Mouse (Mus musculus) embryonic facial prominence, embryonic 11.5 days (tissue): ENCODE measurements around the gene Ndufaf4. TPM values are rescaled to one million over a fixed set of nuclear protein-coding genes. Genes with fewer than 3 reads are reported as not detected.

ENCODE experiments used
- ATAC-seq: fragments of 200-750 bp; cut with Nextera tagmentation; replicated peaks from 2 replicates; pipeline ENCODE4 v1.8.0; 2017; ENCODE audit warnings: low read depth; ENCODE audit not compliant: insufficient number of reproducible peaks, low FRiP score, low TSS enrichment
- DNase-seq: peaks from one replicate; pipeline ENCODE4 v3.0.0-alpha.2; 2015; ENCODE audit warnings: low spot score
- H3K27ac ChIP-seq: fragments of 300-500 bp; sonication (generic); replicated peaks from 2 replicates; pipeline ENCODE4 v1.5.1; 2014; ENCODE audit warnings: mild to moderate bottlenecking, low read depth, low read length, control low read depth
- H3K27me3 ChIP-seq: fragments of 300-500 bp; sonication (generic); 2 replicates; pipeline ENCODE4 v1.6.1; 2014; ENCODE audit warnings: mild to moderate bottlenecking, low read length, moderate library complexity, mixed read lengths; ENCODE audit not compliant: control insufficient read depth, insufficient read depth
- H3K36me3 ChIP-seq: fragments of 300-500 bp; sonication (generic); replicated peaks from 2 replicates; pipeline ENCODE4 v1.6.1; 2014; ENCODE audit warnings: low read depth, mild to moderate bottlenecking, low read length, moderate library complexity, mixed read lengths; ENCODE audit not compliant: control insufficient read depth, insufficient read depth
- H3K4me1 ChIP-seq: fragments of 300-500 bp; sonication (generic); 2 replicates; pipeline ENCODE4 v1.6.1; 2014; ENCODE audit warnings: low read length, mixed read lengths; ENCODE audit not compliant: control insufficient read depth, insufficient read depth
- H3K4me2 ChIP-seq: fragments of 300-500 bp; sonication (generic); 2 replicates; pipeline ENCODE4 v1.6.1; 2014; ENCODE audit warnings: low read depth, mild to moderate bottlenecking, control low read depth, low read length, moderate library complexity
- H3K4me3 ChIP-seq: fragments of 300-500 bp; sonication (generic); 2 replicates; pipeline ENCODE4 v1.5.1; 2014; ENCODE audit warnings: low read depth, low read length, control low read depth
- H3K9ac ChIP-seq: fragments of 300-500 bp; sonication (generic); replicated peaks from 2 replicates; pipeline ENCODE4 v1.6.1; 2014; ENCODE audit warnings: mild to moderate bottlenecking, control low read depth, low read length
- H3K9me3 ChIP-seq: fragments of 300-500 bp; sonication (generic); replicated peaks from 2 replicates; pipeline ENCODE4 v1.6.1; 2016; ENCODE audit warnings: mild to moderate bottlenecking, low read length, inconsistent platforms, mixed read lengths; ENCODE audit not compliant: control insufficient read depth
- WGBS: fragments of 180-500 bp; shearing (Covaris S2); extraction: QIAGEN DNeasy Blood & Tissue Kit; methylation state at CpG from one replicate; pipeline ENCODE4 v1.1.7; 2014; 5-methylcytosine and 5-hydroxymethylcytosine counted together
- polyA plus RNA-seq: library from polyadenylated mRNA; unstranded; fragments of >200 nt; fragmentation: Nextera tagmentation; extraction: Ambion mirVana; gene quantifications from 2 replicates; pipeline ENCODE4 v1.2.1, GENCODE M21; 2014

Gene Ndufaf4
- polyA plus RNA-seq, 1 experiment from 2014 or later, result 75.5 TPM

- H3K27me3 ChIP-seq, result no peaks in the 10 kb centered on the region
- H3K9me3 ChIP-seq, result no peaks in the 10 kb centered on the region
- H3K27ac ChIP-seq, result no peak overlapping the region
- H3K4me3 ChIP-seq, result no peak overlapping the region
- ATAC-seq, result no peak
- H3K4me2 ChIP-seq, result no peak overlapping the region
- H3K36me3 ChIP-seq, result no peaks in the 10 kb centered on the region
- no peak overlapping the region for H3K9ac ChIP-seq
- no peak for DNase-seq
- no peaks in the 10 kb centered on the region for H3K4me1 ChIP-seq
- 88% methylated on average over 5 of the region's 5 CpGs for WGBS
Observed at GRCm38 (mm10) chr4:24928926-24929325, 31.0 kb downstream of the Ndufaf4 start.

GRCm38 (mm10) chr4:24942728-24943424 lies 45.0 kb downstream of the Ndufaf4 start:
- H3K27me3 ChIP-seq, result no peaks in the 10 kb centered on the region
- DNase-seq (no peak), ATAC-seq (no peak)
- H3K4me3 ChIP-seq, result no peak overlapping the region
- no peak overlapping the region for H3K9ac ChIP-seq
- no peaks in the 10 kb centered on the region for H3K36me3 ChIP-seq
- H3K27ac ChIP-seq, result no peak overlapping the region
- H3K9me3 ChIP-seq, result no peaks in the 10 kb centered on the region
- no peaks in the 10 kb centered on the region for H3K4me1 ChIP-seq
- no peak overlapping the region for H3K4me2 ChIP-seq
- WGBS, result 48% methylated on average over 6 of the region's 6 CpGs

Other genes with a start within 250 kb of the Ndufaf4 start
- gene Klhl32, start 47.0 kb upstream of the Ndufaf4 start, polyA plus RNA-seq, result 1.7 and 2.6 TPM in 2 replicates
- 2.5 and 3.1 TPM in 2 replicates for gene Gpr63, start 68.3 kb downstream of the Ndufaf4 start, polyA plus RNA-seq